Mouse (Mus musculus) layer of hippocampus, adult 9-10 months (tissue): Measurements from ENCODE around the gene Aqp3.
A peak's percentile ranks its signal among the peaks of the same experiment; 100 is the strongest.

Experiments
- DNase-seq: peaks from one replicate; pipeline ENCODE4 v3.0.0; 2022; ENCODE audit warnings: low spot score

Aqp3 gene

DNA sequence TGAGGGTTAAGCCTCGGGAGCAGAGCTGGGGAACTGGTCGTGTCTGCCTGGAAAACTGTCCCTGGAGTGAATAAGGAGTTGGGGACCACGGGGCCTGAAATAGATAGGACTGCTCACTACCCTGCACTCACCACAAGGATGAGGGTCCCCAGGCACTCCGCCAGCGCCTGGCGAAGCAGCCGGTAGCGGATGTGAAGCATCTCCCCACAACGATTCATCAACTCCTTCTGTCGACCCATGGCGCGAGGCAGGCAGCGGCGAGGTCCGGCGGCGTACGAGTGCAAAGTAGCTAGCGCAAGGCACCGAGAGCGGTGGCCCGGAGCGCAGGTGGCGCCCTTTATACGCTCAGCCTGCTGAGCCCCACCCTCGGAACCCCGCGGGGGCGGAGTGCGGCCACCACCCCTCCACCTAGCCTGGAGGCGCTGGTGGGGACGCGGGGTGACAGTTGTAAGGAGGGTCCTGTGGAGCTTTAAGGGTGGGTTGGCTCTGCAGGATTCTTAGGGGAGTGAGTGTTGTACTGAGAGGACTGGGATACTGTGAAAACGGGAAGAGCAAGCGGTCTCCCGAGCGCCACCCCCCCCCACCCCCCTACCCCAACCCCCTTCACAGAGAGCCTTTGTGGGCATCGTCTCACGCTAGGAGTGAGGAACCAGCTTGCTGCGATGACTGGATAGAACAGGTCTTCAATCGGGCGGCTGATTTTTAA is at the start of gene Aqp3:
Aqp3 (minus strand) TSS at position 313 of the 706 bp plus-strand sequence.
- no peak for DNase-seq

GRCm38 (mm10) chr4:41142601-41143000 is 44.6 kb upstream of the Aqp3 start:
- no peak for DNase-seq

GRCm38 (mm10) chr4:41140174-41140875 is 42.3 kb upstream of the Aqp3 start:
- no peak for DNase-seq

GRCm38 (mm10) chr4:41136811-41137210 is 38.8 kb upstream of the Aqp3 start:
- DNase-seq, result no peak

GRCm38 (mm10) chr4:41136454-41136805 is 38.4 kb upstream of the Aqp3 start:
- DNase-seq, result no peak

- no peak for DNase-seq
Observed at GRCm38 (mm10) chr4:41135711-41136453, 37.9 kb upstream of the Aqp3 start, which contains the start of gene Ube2r2. Ube2r2 (plus strand) TSS chr4:41135743.

DNA sequence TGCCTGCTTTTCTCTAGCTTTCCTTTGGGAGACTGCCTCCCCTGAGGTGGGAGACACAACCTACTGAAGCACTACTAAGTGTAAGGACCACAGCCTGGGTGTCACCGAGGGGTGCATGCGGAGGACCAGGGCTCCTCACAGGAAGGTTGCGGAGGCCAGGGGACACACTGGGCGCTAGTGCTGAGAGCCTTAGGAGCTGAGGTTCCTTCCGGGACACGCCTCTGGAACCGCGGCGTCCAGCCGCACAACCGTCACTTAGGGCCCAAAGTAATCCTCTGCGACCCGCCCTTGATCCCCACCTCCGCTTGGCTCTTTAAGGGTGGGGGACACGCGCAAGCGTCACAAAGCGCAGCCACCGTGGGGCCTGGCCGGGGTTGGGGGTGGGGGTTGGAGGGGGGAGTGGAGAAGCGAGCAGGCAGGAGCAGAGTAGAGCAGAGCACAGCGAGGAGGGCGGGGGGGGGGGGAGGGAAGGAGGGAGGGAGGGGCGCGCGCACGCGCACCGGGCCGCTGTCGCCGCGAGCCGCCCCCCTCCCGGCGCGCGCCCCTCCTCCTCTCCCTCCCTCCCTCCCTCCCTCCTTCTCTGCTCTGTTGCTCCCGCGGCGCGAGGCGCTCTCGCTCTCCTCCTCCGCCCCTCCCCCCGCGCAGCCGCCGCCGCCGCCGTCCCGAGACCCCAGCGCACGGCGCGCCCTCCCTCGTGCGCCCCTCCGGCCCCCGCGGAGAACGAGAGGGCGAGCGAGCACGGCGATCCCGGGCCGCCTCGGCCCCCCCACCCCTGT is 37.1 kb upstream of the Aqp3 start:
- no peak for DNase-seq

DNA sequence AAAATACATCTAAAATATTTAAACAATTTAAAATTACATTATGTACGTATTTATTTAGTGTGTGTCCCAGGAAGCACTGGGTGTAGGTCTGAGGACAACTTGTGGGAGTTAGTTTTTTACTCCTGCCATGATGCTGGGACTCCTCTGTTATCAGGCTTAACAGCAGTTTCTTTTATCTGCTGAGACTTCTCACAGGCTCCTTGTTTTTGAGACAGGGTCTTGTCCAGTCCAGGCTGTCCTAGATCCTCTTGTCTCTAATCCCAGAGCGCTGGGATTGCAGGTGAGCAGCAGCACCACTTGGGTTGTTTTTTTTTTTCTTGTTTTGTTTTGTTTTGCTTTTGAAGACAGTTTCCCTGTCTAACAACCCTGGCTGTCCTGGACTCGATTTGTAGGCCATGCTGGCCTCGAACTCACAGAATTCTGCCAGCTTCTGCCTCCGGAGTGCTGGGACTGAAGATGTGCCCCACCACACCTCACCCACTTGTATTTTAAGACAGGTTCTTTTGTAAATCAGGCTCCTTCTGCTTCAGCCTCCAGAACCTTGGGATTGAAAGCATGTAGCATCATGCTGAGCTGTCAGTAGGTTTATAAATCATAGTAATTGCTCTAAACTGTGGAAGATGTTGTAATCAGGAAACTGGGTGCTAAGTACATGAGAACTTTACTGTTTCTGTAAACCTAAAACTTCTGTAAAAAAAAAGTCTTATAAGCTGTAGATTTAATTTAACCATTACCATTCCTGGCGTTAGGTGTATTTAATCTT is 35.7 kb upstream of the Aqp3 start:
- DNase-seq, result no peak

GRCm38 (mm10) chr4:41132471-41132870 is 34.5 kb upstream of the Aqp3 start:
- DNase-seq, result no peak

DNA sequence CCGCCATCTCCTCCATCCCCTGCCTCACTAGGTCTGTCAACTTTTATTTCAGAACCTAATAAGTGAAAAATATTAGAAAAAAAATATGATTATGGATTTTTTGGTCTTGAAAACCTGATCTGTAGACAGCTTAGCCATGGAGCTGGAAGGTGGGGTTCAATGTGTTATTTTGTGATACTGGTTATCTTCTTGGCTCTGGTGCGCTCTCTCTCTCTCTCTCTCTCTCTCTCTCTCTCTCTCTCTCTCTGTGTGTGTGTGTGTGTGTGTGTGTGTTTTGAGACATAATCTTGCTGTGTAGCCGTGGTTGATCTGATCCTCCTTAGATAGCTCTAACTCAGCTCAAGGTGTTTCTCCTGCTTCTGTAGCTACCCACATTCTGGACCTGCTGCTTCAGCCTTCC is 31.9 kb upstream of the Aqp3 start:
- no peak for DNase-seq

DNA sequence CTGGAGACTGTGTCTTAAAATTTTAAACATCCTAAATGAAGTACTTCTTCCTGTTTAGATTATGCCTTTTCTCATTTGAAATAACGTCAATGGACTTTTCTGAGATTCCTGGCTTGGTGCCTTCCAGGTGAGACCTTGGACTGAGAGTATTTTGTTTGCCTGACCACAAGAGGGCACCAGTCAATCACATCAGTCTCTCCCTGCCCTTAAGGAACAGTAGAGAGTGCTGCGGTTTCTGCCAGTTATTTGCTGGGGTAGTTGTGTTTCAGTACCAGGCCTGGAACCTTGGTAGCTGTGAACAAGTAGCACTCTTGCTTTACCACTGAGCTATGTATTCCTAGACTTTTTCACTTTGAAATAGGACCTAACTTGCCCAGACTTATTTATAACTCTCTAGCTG is 31.4 kb upstream of the Aqp3 start:
- no peak for DNase-seq

- DNase-seq, result peak; percentile 98
Observed at GRCm38 (mm10) chr4:41124180-41124951, 26.4 kb upstream of the Aqp3 start, which contains the start of gene Nol6. Nol6 (minus strand) TSS chr4:41124455.

GRCm38 (mm10) chr4:41118706-41119292 is 20.8 kb upstream of the Aqp3 start:
- DNase-seq, result no peak

- no peak for DNase-seq
Observed at GRCm38 (mm10) chr4:41116817-41117216, 18.8 kb upstream of the Aqp3 start.

- no peak for DNase-seq
Observed at GRCm38 (mm10) chr4:41115793-41116192, 17.8 kb upstream of the Aqp3 start.

DNA sequence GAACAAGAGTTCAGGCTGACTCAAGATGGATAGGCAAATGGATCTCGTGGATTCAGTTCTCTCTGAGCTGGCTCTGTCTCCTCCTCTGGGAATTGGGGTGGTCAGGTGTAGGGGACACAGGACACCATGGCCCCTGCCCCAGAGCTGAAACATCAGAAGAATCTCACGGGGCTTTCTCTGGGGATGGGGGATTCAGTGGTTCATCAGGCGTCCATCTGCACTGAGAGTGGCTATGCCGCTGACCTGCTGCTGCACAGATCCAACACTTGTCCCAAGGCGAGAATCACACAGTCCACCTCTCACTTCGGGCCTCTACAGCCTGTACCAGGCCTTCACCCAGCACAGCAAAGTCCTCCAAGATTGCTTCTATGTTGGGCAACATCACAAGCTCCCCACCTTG is 17.1 kb upstream of the Aqp3 start:
- DNase-seq, result no peak

DNA sequence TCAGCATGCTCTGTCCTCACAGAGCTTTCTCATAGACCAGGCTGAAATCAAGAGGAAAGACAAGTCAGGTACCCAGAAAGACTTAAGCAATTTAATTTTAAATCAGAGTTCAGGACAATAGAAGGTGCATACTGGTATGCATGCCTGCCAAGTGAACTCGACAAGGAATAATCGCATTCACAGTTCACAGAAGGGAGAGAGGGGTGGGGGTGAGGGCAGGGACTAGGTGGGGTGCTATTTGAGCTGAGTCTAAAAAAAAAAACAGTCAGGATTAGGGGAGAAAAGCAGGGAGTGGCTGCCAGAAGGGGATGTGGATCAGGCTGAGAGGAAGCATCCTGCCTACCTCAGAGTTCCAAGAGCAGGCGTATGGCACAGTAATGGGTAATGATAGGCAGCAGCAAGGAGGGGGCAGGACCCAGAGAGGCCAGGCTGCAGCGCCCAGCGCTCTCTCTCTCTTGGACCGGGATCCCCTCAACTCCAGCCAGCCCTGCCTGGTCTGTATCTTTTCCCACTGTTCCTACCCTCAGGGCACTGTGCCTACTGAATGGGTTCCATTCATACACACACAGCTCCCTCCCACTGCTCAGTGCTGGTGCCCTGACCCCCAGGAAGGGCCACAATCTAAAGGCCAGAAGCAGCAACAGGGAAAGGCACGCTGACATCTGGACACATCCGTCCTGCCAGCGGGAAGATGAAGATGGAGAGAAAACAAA is 16.5 kb upstream of the Aqp3 start:
- no peak for DNase-seq

DNA sequence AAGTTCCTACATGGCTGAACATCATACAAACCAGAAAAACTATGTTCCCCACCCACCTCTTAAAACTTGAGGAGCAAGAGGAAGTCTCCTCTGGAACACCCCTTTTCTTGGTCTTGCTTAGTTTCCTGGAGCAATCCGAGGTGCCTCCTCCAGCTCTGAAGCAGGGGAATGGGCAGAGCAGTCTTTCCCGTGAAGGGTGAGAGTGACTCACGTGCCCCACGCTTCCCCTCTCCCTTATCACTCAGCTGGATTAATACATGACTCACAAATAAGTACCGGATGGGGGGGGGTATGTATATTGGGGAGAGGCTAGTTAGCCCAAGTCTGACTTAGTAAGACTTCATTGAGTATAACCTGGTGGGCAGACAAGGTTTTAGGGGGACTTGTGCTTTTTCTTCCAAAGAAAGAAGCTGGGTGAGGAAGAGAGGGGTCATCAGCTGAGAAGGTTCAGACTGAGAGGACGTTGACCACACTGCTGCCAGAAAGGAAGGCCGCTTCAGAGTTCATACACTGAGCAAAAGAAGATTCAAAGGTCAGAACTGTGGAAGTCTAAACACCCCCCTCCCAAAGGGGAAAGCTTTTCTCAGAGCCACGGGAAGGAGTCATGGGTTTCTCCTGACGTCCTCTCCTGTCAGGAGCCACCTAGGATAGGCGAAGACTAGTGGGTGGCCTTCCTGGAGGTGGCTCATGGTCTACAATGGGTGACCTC is 10.9 kb upstream of the Aqp3 start:
- no peak for DNase-seq

DNA sequence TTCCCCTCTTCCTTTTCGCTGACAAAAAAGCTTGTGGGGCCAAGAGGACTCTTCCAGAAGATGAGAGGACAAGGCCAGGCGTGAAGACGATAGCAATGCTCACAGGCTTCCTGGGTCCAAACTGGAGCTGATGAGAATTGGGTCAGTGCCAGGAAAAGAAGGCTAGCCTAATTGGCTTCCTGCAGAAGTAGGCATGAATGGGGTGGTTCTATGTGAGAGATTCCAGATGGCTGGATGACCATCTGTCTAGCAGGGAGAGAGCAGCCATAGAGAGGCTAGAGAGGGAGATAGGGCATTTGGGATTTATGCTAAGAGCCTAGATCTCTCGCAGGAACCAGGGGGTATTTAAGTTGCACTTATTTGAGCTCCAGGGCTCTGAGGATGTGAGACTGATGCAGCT is 9.5 kb upstream of the Aqp3 start:
- no peak for DNase-seq
